Mouse (Mus musculus): ENCODE results near the gene Cd300c.
"Not testable (repeated sequence)": the region's sequence is repeated elsewhere in the genome, so short reads cannot be mapped to it uniquely, and the experiment has no call there.

Cd300c gene

GRCm38 (mm10) chr11:114968752-114969207, at the start of gene Cd300c:
Cd300c (minus strand) TSS chr11:114969157.
- no peak for DNase-seq

GRCm38 (mm10) chr11:115016093-115016492, 47.1 kb upstream of the Cd300c start, which contains the start of gene Cd300ld2:
Cd300ld2 (minus strand) TSS chr11:115016193.
- DNase-seq, result not testable (repeated sequence)

GRCm38 (mm10) chr11:115004070-115004469, 35.1 kb upstream of the Cd300c start:
- no peak for DNase-seq

- no peak for DNase-seq
These were observed 32.6 kb upstream of the Cd300c start, which contains the start of gene Cd300c2 for GRCm38 (mm10) chr11:115001474-115002040. Cd300c2 (minus strand) TSS chr11:115001880.

- DNase-seq, result no peak
These were observed 20.8 kb upstream of the Cd300c start, which contains the start of gene Cd300ld for GRCm38 (mm10) chr11:114989793-114990192. Cd300ld (minus strand) TSS chr11:114989922.

DNA sequence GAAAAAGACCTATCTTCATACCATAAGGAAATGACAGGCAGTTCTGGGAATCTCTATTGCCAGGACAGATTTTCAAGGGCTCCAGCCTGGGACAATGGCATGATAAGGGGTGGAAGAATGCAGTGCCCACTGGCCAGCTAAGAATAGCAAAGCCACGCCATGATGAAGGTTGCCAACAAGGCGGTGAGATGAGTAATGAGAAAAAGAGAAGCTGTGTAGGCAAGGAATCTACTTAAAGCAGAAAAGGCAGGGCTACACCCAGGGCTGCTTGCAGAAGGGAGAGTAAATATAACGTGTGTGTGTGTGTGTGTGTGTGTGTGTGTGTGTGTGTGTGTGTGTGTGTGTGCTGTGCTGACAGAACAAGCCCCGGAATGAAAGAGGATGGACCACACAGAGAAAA, 12.9 kb upstream of the Cd300c start:
- DNase-seq, result no peak

DNA sequence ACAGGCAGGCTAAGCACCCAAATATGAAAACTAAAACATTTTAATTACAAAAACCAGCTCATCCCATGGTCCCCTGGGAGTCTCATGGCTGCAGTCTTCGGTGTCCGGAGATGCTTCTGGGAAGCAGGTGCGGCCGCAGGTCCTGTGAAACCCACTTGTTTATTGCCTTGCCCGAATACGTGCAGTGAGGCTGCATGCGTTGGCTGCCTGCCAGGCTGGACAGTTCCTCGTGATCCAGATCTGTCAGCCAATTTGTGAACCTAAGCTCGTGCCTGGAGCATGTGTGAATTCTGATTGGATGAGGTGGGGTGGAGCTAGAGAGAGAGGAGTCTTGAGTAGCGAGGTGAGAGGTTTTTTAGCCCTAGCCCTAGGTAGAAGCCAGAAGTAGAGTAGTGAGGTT, 3.8 kb upstream of the Cd300c start:
- DNase-seq, result no peak

DNA sequence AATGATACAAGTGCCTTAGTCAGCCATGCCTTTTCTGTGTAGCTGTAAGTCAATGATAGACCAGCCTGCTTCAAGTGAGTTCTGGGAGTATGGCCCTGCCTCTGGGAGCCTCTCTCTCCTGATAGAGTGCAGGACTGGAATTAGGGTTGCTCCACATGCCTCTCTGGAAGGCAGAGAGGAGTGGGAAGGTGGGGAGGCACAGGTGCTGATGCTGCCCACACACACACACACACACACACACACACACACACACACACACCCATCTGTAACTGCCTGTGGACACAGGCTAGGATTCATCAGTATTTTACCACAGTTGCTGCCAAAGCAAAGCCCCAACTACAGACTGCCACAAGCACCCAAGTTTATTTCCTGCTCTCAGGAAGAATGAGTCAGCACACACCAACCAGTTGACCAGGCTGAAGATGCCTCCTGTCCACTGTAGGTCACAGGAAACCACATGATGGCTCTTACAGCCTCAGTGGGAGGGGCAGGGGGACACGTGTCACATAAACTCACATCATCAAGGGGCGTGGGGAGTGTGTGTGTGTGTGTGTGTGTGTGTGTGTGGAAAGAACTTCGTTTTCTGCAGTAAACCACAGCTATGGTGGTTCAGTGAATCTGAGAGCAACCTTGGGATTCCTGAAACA, 3.7 kb downstream of the Cd300c start:
- no peak for DNase-seq

DNA sequence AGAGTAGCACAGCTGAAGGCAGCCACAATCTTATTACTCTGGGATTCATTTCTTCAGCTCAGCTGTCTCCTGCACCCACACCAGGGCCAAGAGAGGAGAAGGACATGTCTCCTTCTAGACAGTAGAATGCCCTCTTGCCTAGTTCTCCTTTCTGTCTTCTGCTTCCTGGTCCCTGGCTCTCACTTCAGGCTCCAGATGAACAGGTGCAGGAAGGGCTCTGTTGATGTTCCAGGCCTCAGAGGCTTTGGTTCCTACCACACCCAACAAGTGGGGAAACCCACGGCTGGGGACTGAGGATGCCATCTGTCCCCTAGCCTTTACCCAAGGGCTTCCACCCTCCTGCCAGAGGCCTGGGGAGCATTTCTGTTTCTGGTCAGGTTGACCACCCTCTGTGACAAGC, 8.6 kb downstream of the Cd300c start:
- no peak for DNase-seq

GRCm38 (mm10) chr11:114934144-114934543, 34.8 kb downstream of the Cd300c start, which contains the start of gene Cd300lb:
Cd300lb (minus strand) TSS chr11:114934386.
- no peak for DNase-seq

- DNase-seq, result no peak
These were observed 35.4 kb downstream of the Cd300c start for GRCm38 (mm10) chr11:114933591-114933990.

- DNase-seq, result no peak
These were observed 37.9 kb downstream of the Cd300c start for GRCm38 (mm10) chr11:114931041-114931440.

- no peak for DNase-seq
These were observed 39.4 kb downstream of the Cd300c start for GRCm38 (mm10) chr11:114929581-114929980.

GRCm38 (mm10) chr11:114923961-114924360, 45.0 kb downstream of the Cd300c start:
- peak; percentile 24 for DNase-seq

DNA sequence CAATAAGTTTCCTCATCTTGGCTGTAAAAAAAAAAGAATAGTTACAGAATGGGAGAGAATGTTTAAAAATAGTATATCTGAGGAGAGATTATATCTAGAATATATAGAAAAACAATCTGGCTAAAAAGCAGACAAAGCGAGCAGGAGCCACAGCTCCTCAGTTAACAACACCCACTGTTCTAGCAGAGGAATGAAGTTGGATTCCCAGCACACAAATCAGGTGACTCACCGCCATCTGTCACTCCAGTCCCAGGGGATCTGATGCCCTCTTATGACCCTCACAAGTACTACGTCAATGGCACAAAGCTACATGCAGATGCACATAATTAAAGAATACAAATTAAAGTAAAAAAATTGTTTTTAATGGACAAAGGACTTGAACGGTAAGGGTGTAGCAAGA, 46.5 kb downstream of the Cd300c start:
- no peak for DNase-seq

DNA sequence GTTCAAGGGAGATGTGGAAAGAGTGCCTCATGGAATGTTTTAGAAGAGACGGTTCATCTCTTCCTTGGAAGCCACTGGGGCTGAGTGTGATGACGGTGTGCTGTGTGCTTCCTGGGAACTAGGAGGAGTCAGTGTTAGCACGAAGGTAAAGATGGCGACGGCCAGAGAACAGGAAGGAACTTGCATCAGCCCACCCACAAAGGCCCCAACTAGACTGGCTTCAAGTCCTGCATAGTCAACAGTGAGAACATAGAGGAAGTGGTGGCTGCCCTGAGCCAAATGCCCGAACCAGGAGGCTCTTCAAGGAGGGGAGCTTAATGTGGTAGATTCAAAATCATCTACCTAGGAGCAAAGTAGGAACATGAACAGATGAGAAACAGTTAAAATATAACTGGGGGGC, 51.8 kb downstream of the Cd300c start:
- DNase-seq, result no peak

DNA sequence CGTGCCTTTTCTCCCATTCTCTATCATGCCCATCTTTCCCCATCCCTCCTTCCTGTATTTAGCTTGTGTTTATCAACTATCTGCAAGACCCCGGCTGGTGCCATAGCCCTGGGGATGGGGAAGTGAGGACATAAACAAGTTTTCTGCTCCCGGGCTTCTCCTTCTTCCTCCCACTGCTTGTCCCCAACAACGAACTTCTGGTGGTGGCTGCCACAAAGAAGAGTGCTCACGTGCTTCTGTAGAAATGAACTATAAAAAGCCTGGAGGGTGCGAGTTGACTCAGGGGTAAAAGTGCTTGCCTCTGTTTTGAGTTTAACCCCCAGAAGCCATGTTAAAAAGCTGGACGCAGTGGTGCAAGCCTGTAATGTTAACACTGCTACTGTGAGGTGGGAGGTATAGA, 54.0 kb downstream of the Cd300c start:
- no peak for DNase-seq

DNA sequence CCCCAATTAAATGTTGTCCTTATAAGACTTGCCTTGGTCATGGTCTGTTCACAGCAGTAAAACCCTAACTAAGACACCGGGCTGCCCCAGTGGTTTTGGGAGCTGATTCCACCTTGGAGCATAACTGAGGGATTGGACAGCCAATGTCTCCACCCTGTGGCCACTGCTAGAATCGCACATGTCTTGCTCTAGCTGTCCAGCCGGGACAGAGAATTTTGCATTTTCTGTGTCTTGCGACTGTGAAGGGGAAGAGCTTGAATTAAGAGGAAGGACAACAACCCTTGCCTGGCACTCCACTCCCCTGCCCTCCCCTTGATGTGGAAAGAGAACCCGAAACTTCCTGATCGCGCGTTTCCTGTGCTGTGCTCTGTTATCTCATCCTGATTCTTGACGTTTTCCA, 56.1 kb downstream of the Cd300c start:
- DNase-seq, result peak; percentile 86

GRCm38 (mm10) chr11:114909538-114909937, 59.4 kb downstream of the Cd300c start:
- DNase-seq, result not testable (repeated sequence)

DNA sequence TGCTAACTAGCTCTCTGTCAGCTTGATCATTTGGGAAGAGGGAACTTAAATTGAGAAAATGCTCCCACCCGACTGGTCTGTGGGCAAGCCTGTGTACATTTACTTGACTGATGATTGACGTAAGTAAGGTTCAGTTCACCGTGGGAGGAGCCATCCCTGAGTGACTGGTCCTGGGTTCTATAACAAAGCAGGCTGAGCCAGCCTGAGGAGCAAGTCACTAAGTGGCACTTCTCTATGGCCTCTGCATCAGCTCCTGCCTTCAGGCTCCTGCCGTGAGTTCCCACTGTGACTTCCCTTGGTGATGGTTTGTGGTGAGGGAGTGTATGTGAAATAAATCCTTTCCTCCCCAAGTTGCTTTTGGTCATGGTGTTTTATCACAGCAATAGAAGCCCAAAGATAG, 60.9 kb downstream of the Cd300c start:
- DNase-seq, result no peak

GRCm38 (mm10) chr11:114907567-114907966, 61.4 kb downstream of the Cd300c start:
- DNase-seq, result no peak
